Mouse (Mus musculus) kidney, postnatal 0 days (tissue): ENCODE results near the gene Lhfpl1. TPM values are rescaled to one million over a fixed set of nuclear protein-coding genes. Genes with fewer than 3 reads are reported as not detected.

ENCODE experiments used
- ATAC-seq: fragments of 200-750 bp; cut with Nextera tagmentation; replicated peaks from 2 replicates; pipeline ENCODE4 v1.8.0; 2017; ENCODE audit warnings: low read depth, moderate number of reproducible peaks, moderate TSS enrichment, moderate library complexity; ENCODE audit not compliant: low FRiP score
- DNase-seq: peaks from one replicate; pipeline ENCODE4 v3.0.0-alpha.2; 2016; ENCODE audit warnings: low spot score
- H3K27ac ChIP-seq: fragments of 300-500 bp; sonication (generic); 2 replicates; pipeline ENCODE4 v1.5.1; 2014; ENCODE audit warnings: mild to moderate bottlenecking
- H3K27me3 ChIP-seq: fragments of 300-500 bp; sonication (generic); 2 replicates; pipeline ENCODE4 v1.6.1; 2014; ENCODE audit warnings: low read length, mixed read lengths; ENCODE audit not compliant: insufficient read depth
- H3K36me3 ChIP-seq: fragments of 300-500 bp; sonication (generic); 2 replicates; pipeline ENCODE4 v1.6.1; 2014; ENCODE audit warnings: low read length, mixed read lengths; ENCODE audit not compliant: insufficient read depth
- H3K4me1 ChIP-seq: fragments of 300-500 bp; sonication (generic); replicated peaks from 2 replicates; pipeline ENCODE4 v1.6.1; 2014; ENCODE audit warnings: antibody characterized with exemption, low read length, mixed read lengths; ENCODE audit not compliant: insufficient read depth
- H3K4me2 ChIP-seq: fragments of 300-500 bp; sonication (generic); 2 replicates; pipeline ENCODE4 v1.6.1; 2014; ENCODE audit warnings: mild to moderate bottlenecking, low read length, moderate library complexity, mixed read lengths
- H3K4me3 ChIP-seq: fragments of 300-500 bp; sonication (generic); replicated peaks from 2 replicates; pipeline ENCODE4 v1.5.1; 2014; ENCODE audit warnings: low read depth, low read length
- H3K9ac ChIP-seq: fragments of 300-500 bp; sonication (generic); 2 replicates; pipeline ENCODE4 v1.6.1; 2014; ENCODE audit warnings: low read depth, low read length
- H3K9me3 ChIP-seq: fragments of 300-500 bp; sonication (generic); replicated peaks from 2 replicates; pipeline ENCODE4 v1.6.1; 2016; ENCODE audit warnings: low read length, inconsistent platforms, mixed read lengths
- CTCF ChIP-seq: IDR thresholded peaks from 2 replicates; pipeline ENCODE4 v1.5.1; 2016; ENCODE audit warnings: antibody characterized with exemption, low read depth, mild to moderate bottlenecking, moderate library complexity
- WGBS: fragments of 180-500 bp; shearing (Covaris S2); extraction: QIAGEN DNeasy Blood & Tissue Kit; methylation state at CpG from one replicate; pipeline ENCODE4 v1.1.7; 2014; 5-methylcytosine and 5-hydroxymethylcytosine counted together
- polyA plus RNA-seq: library from polyadenylated mRNA; unstranded; fragments of >200 nt; fragmentation: Nextera tagmentation; extraction: Ambion mirVana; gene quantifications from 2 replicates; pipeline ENCODE4 v1.2.1, GENCODE M21; 2015

Lhfpl1 gene
- polyA plus RNA-seq, 1 experiment from 2014 or later, result 1.8 TPM

DNA sequence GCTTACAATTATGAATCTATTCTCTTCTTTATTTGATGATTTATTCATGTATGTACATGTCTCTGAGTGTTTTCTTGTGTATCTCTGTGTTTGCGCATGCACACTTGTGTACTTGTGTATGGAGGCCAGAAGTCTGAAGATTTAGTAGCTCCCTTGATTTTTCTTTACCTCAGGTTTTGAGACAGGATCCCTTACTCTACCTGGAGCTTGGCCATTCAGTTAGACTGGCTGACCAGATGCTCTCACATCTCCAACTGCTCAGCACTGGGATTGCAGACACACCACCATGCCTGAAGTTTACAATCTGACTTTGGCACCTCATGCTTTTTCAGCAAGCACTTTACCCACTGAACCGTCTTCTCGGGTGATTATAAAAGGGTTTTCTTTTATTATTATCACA, 76.7 kb downstream of the Lhfpl1 start:
- Histone ChIP-seq H3K27me3 (no peaks in the 10 kb centered on the region), H3K36me3 (no peaks in the 10 kb centered on the region), H3K4me1 (no peaks in the 10 kb centered on the region), H3K27ac (no peak overlapping the region), H3K4me3 (no peak overlapping the region), H3K9ac (no peak overlapping the region), H3K4me2 (no peak overlapping the region), H3K9me3 (no peaks in the 10 kb centered on the region)
- 86% methylated on average over 3 of the region's 3 CpGs for WGBS
- no peak for DNase-seq
- no peak for TF ChIP-seq CTCF
- ATAC-seq, result no peak

DNA sequence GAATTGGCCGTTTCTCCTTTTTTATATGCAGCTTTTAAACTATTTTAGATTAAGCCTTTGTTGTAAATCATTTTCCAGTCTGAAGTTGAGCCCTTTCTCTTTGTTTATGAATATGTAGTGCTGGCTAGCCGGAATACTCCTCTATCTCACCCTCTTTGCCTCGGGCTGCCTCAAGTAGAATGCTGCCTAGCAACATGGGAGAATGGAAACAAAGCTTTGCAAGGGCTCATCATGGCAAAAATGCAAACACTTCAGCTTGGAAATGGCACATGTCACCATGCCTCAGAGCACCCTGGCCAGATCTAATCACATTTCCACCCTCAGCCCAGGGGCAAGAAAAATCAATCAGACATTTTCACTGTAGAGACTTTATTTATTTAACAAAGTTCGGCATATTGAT, 77.1 kb downstream of the Lhfpl1 start:
- no peak overlapping the region for H3K4me2 ChIP-seq
- H3K27ac ChIP-seq, result no peak overlapping the region
- TF ChIP-seq CTCF, result no peak
- no peaks in the 10 kb centered on the region for H3K27me3 ChIP-seq
- 65% methylated on average over 4 of the region's 4 CpGs for whole genome bisulfite sequencing
- no peak overlapping the region for H3K4me3 ChIP-seq
- no peaks in the 10 kb centered on the region for H3K36me3 ChIP-seq
- no peak for DNase-seq
- no peaks in the 10 kb centered on the region for H3K4me1 ChIP-seq
- no peak for ATAC-seq
- H3K9ac ChIP-seq, result no peak overlapping the region
- no peaks in the 10 kb centered on the region for H3K9me3 ChIP-seq

DNA sequence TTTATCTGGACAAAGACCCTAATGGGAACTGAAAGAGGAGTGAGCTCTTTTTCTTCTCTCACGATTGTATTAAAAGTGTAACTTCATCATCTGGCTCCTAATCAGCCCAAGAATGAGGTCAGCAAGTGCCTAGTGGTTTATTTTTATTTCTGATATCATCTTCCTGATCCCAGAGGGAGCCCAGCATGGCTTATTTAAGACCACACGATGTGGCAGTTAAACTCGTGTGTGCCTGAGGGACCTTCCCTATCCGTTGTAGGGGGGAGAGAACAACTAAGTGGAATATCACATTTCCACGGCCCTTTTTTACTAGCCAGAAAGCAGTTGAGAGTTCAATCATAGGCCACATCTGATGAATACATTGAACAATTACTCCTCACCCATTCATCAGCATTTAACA, 87.1 kb downstream of the Lhfpl1 start:
- Histone ChIP-seq H3K4me3 (no peak overlapping the region), H3K4me2 (no peak overlapping the region), H3K9ac (no peak overlapping the region), H3K27me3 (no peaks in the 10 kb centered on the region), H3K36me3 (no peaks in the 10 kb centered on the region), H3K9me3 (no peaks in the 10 kb centered on the region), H3K4me1 (no peaks in the 10 kb centered on the region), H3K27ac (no peak overlapping the region)
- no peak for DNase-seq
- TF ChIP-seq CTCF, result no peak
- WGBS, result 34% methylated on average over 5 of the region's 5 CpGs
- ATAC-seq, result no peak

Other genes starting within 250 kb of the Lhfpl1 start
- 16.2 and 16.3 TPM in 2 replicates for gene Amot, start 156.1 kb upstream of the Lhfpl1 start, polyA plus RNA-seq